Mouse (Mus musculus): ENCODE measurements around the gene Slc37a2. TPM values are rescaled to one million over a fixed set of nuclear protein-coding genes. Genes with fewer than 3 reads are reported as not detected.

Gene Slc37a2
- total RNA-seq, 2 experiments from 2014 or later = 1.7 to 1.8 TPM

DNA sequence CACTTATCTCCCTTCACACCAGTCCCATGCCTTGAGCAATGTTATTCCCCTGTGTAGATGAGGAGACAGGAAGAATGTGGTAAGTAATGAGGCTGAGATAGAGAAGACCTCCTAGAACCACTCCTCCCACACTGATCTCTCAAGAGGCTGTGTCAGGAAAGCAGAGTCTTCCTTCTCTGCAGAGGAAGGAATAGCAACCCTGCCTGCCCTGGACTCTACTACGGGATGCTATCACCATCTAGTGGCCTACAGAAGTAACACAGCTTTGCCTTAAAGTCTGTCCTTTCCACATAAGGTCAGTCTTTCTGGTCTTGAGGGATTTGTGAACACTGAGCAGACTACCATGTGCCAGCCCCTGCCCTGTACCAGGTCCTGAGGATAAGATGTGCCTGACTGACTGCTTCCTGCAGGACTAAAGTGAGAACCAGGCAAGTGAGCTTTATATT, 25.6 kb downstream of the Slc37a2 start:
- intact Hi-C loops (cut with DNase I) = loop anchor here (1.0 to 5.0 kb wide), 3 partner anchors 53 to 335 kb away; no protein-coding TSS in a partner anchor
- DNase-seq (ENCODE audit: low spot score in 2 of 2) = peak; percentile 80 to 81

DNA sequence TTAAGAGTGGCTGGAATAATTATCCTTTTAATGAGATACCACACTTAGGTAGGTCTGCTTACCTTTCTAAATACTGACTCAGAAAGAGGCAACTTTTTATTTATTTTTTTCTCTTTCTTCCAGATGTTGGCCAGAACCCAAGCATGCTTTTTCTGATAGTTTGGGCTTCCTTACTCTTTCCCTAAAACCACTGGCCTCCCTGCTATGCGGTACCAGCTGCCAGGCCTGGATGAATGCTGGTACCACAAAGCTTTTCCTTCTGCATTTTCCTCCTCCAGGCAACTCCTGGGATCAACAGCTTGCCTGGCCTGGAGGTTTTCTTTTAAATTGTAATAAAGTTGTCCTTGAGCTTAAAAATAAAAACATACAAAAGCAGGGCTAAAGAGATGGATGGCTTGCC, 30.0 kb downstream of the Slc37a2 start:
- DNase-seq (ENCODE audit: low spot score in 2 of 2) = no peak
- intact Hi-C loops (cut with DNase I) = no loop called here

DNA sequence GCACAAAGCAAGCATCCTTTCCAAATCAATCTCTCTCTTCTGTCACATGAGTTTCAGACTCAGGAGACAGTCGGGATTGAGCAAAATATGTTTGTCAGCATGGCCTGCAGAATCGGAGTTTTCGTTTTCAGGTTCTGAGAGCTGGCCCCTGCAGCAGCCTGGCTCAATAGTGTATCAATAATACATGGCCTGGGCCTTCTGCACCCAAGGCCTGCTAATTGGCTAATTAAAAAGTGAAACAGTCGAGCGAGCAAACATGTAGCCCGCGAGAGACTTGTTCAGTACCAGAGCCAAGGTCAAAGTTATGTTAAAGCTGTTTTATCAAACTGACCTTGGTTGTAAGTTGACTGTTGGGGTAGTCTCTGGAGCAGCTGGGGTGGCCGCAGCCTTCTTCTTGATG, 34.8 kb downstream of the Slc37a2 start:
- intact Hi-C loops (cut with DNase I) = loop anchor here (2.0 kb wide), 1 partner anchor 44 kb away; no protein-coding TSS in a partner anchor

DNA sequence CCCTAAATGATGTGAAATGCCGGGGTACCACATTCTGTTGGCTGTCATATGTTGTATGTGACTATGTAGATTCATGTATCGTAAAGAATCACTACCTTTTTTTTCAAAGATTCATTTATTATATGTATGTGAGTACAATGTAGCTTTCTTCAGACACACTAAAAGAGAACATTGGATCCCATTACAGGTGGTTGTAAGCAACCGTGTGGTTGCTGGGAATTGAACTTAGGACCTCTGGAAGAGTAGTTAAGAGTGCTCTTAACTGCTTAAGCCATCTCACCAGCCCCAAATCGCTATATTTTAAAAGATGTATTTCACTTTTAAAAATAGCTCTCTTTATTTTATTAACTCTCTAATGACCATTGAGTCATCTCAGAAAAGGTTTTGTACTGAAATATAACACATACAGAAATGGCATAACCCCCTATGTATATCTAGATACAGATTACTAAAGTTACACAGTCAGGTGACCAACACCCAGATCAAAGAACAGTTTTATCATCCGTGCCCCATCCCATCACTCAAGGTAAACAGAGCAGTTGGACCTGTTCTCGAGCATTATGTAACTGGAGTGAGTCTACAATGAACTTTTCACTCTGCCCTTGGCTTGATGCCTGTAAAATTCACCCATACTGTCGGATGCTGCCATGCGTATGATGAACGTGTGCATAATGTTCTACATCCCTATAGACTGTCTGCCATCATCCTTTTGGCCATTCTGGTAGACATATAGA, 41.0 kb downstream of the Slc37a2 start:
- no peak for DNase-seq (ENCODE audit: low spot score in 2 of 2)
- intact Hi-C loops (cut with DNase I) = no loop called here

More for the DNA sequence above, 34.8 kb downstream of the Slc37a2 start:
- DNase-seq (ENCODE audit: low spot score in 2 of 2) = no peak

DNA sequence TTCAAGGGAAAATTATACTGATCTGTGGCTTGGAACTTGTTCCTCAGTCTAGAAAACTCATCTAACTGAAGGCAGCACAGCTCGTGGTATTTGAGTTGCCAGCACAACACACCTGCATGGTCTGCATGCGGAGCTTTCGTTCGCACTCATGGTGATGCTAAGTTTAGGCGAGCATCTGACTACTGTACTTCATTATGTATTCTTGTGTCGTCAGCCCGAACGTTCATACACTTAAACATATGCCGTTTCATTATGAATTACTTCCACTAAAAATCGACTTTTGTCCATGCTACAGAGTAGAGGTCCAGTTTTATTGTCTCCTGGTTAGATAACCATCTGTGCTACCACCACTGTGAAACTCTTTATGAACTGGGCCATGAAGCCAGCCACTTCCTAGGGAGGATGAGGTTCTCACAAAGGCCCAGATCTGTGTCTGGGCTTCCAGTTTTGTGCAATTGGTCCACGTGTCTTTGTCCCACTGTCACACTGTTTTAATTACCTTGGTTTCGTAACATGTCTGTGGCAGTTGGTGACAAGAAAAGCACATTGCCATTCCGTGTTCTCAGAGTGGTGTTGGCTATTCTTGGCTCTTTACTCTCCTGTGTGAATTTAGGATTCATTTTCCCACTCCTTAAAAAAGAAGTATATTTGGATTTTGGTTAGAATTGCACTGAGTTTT, 42.3 kb downstream of the Slc37a2 start:
- intact Hi-C loops (cut with DNase I) = no loop called here
- DNase-seq (ENCODE audit: low spot score in 2 of 2) = peak in 1 of 2 experiments; percentile 79

DNA sequence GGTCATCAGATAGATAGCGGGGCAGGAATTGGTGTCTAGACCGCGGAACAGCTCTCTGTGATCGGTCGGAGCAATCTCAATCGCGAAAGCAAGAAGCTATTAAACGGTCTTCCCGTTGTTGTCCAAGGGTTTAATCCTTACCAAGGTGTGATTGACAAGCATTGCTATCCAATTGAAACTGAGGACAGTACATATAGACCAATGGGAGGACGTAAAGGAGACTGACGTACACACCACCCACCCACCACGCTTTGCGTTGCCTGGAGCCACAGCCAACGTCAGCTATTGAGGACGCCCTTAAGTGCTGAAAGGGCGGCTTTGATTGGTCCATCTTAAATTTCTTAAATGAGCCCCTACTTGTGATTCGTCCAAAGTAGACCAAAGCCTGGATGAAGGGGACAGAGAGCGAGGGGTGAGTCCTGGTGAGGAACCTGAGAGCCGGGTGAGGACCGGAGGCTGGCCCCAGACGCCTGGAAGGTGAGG, 47.6 kb downstream of the Slc37a2 start, which contains the start of gene Tmem218:
TSS of gene Tmem218 (plus strand) at position 295 of the 483 bp plus-strand sequence.
- DNase-seq (ENCODE audit: low spot score in 2 of 2) = peak; percentile 97 to 99
- intact Hi-C loops (cut with DNase I) = no loop called here

DNA sequence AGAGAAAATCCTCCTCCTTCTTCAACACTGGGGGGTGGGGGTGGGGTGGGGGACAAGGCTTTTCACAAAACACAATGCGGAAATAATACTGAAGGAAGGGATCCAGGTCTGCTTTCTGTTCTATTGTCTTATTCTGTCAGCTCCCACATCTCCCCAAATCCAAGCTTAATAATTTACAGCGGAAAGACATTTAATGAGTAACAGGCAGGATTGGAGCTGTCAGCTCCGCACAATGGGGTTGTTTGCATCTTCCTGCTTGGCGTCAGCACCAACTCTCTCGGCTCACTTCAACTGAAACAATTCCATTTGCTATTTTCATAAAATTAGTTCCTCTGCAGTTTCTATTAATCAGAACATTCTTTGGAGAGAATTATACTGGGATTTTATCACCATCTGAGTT, 51.7 kb downstream of the Slc37a2 start:
- intact Hi-C loops (cut with DNase I) = no loop called here
- DNase-seq (ENCODE audit: low spot score in 2 of 2) = no peak

DNA sequence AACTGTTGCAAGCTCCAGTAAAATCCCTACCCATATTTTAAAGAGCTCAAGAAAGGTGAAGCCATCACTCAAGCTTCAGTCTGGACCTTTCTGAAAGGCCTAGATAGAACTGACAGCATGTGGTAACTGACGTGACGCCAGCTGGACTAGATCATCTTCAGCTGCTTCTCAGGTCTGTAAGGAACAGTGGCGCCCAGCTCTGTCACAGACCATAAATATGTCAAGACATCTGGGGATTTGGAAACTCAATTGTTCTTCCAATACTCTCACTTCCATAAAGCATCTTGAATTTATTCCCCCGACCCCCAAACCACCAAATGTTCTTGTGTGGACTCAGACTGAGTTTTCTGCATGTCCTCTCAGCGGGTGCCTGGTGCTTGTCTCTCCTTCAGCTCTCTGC, 55.1 kb downstream of the Slc37a2 start:
- no peak for DNase-seq (ENCODE audit: low spot score in 2 of 2)
- intact Hi-C loops (cut with DNase I) = no loop called here

DNA sequence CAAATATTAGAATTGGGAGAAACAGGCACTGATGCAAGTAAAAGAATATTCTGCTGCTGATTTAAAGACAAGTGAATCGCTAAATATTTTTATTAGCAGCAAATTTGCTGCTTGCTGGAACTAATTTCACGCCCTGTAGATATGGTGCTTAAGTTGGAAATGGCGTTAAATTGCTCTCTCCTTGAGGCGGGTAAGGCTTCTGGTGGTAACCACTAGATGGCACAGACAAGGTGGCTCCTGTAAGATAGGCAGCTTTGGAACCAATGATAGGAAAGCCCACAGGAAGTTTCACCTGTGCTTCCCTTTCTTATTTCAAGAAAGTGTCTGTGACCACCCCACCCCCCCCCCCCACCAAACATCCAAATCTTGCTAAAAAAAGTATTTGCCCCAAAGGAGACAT, 58.5 kb downstream of the Slc37a2 start:
- DNase-seq (ENCODE audit: low spot score in 2 of 2) = no peak
- intact Hi-C loops (cut with DNase I) = no loop called here

DNA sequence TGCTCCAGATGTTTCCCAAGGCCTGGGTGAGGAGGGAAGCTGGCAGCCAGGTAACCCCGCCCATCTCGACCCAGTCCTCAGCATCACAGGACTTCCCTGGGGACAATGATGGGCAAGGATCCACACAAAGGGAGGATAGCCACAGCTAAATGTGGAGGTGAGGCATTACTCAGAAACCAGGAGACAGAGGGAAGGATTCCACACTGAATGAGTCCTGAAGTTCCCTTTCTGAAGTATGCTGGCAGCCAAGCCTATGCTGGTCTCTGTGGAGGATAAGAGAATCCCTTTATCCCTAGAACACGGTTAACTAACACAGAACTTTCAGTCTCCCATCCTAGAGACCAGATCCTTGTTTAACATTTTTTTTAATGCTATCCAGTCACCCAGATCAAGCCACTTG, 67.5 kb downstream of the Slc37a2 start:
- intact Hi-C loops (cut with DNase I) = no loop called here
- no peak for DNase-seq (ENCODE audit: low spot score in 2 of 2)

DNA sequence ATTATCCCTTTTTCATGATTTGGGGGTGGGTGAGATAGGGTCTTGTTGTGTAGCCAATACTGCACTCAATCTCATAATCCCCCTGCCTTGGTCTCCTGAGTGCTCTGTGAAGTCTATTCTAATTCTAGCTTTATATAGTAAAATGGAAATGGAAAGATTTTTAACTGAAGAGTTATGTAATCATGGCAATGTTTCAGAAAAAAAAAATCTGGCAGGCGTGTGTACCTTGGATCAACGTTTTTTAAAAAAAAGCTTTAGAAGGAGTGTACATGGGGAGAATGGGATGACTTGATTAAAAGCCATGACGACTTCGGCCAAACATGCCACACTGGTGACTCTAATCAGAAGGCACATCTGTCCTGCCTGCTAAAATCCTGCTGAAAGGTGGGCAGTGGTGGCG, 68.1 kb downstream of the Slc37a2 start:
- peak in 1 of 2 experiments; percentile 54 for DNase-seq (ENCODE audit: low spot score in 2 of 2)
- intact Hi-C loops (cut with DNase I) = no loop called here

DNA sequence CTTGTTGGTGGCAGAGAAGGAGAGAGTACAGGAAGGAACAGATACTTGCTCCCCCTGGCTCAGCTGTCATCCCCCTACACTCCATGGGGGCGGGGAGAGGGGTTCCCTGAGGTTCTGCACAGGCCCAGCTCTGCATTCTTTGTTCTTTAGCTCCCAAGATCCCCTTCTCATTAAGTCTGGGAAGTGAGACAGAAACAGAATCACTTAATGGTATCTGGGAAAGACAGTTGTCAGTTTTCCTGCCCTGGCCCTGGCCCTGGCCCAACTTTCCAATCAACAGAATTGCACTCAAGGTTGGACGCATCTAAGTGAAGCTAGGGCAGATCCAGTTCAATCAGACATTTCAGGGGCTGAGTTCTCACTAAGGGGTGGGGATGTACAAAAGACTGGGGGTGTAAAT, 72.4 kb downstream of the Slc37a2 start:
- no peak for DNase-seq (ENCODE audit: low spot score in 2 of 2)
- intact Hi-C loops (cut with DNase I) = no loop called here

DNA sequence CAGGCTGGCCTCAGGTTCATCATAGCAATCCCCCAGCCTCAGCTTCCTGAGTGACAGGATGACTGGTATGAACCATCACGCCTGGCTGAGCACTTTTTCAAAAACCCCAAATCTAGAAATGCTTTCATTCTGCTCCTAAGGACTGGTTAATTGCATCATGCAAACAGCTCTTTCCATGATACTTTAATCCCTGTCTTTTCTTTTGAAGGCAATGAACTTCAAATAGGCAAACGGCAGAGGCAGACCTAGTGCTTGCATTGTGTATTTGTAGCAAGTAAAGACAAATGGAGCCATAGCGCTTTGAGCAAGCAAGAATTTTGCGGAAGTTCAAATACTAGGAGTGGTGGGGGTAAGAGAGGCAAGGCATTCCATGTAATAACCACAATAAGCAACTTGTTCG, 73.9 kb downstream of the Slc37a2 start:
- DNase-seq (ENCODE audit: low spot score in 2 of 2) = no peak
- intact Hi-C loops (cut with DNase I) = no loop called here

DNA sequence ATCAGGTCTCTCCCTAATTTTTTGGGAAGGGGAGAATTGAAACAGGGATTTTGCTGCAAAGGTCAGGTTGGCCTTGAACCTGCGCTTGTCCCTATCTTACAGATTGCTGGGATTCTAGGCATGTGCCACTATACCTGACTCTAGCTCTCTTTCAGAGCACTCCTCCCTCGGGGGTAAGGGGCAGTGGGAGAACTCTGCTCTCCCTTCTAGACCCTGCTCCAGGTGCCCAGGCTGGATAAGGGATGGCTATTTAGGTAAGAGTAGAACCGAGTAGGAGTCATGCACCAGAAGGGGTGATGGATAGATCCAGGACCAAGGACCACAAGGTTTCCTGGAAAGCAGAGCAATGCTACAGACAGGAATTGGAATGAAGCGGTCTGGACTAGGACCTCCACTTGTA, 75.9 kb downstream of the Slc37a2 start:
- no peak for DNase-seq (ENCODE audit: low spot score in 2 of 2)
- intact Hi-C loops (cut with DNase I) = loop anchor here (5.0 kb wide), 2 partner anchors 148 to 168 kb away; partner anchors contain the start of gene Ccdc15

DNA sequence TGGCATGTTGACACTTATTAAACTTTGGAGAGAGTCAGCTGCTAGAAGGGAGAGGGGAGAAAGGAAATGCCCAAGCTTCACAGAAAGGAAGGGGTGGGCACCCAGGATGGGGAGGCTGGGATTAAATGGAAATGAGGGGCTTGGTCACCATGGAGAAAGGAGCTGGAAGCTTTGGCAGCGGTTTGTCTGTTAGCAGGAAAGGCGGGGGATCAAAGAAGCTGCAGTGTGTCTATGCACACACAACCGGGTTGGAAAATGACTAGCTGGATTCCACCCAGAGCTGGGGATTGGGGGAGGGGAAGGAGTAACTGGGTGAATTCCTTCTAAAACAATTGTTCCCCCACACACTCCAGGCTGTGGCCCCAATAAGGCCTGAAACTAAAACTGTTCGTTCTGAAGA, 76.6 kb downstream of the Slc37a2 start:
- intact Hi-C loops (cut with DNase I) = loop anchor here (5.0 kb wide), 2 partner anchors 148 to 168 kb away; partner anchors contain the start of gene Ccdc15
- DNase-seq (ENCODE audit: low spot score in 2 of 2) = peak; percentile 55 to 84

Other genes with a start within 250 kb of the Slc37a2 start
- 10 to 100 TPM; 77.8 to 78.8 TPM for gene Pknox2, start 108.3 kb downstream of the Slc37a2 start, total RNA-seq (2021)
- gene Tmem218, start 47.5 kb downstream of the Slc37a2 start, total RNA-seq (2021) = 10 to 100 TPM; 10.1 to 11.8 TPM
- 1 to 10 TPM; 2.0 TPM for gene Ccdc15, start 92.7 kb upstream of the Slc37a2 start, total RNA-seq (2021)
- 10 to 100 TPM; 58.0 to 61.6 TPM for gene Hepacam, start 111.6 kb upstream of the Slc37a2 start, total RNA-seq (2021)
- 10 to 100 TPM in 1 of 2 experiments, 1 to 10 TPM in 1; 7.1 to 10.0 TPM for gene Robo4, start 146.2 kb upstream of the Slc37a2 start, total RNA-seq (2021)
- 10 to 100 TPM; 45.1 to 58.9 TPM for gene Robo3, start 177.5 kb upstream of the Slc37a2 start, total RNA-seq (2021)
- gene Msantd2, start 233.6 kb upstream of the Slc37a2 start, total RNA-seq (2021) = 10 to 100 TPM; 19.2 to 28.3 TPM

Measured in left cerebral cortex, postnatal 14 days (tissue).